Mouse (Mus musculus): Measurements from ENCODE around the gene Gm7534. TPM values are rescaled to one million over a fixed set of nuclear protein-coding genes. Genes with fewer than 3 reads are reported as not detected.

Gene Gm7534
- polyA plus RNA-seq (2015; fragmentation: Nextera tagmentation; extraction: Ambion mirVana), result not detected in 2 replicates

DNA sequence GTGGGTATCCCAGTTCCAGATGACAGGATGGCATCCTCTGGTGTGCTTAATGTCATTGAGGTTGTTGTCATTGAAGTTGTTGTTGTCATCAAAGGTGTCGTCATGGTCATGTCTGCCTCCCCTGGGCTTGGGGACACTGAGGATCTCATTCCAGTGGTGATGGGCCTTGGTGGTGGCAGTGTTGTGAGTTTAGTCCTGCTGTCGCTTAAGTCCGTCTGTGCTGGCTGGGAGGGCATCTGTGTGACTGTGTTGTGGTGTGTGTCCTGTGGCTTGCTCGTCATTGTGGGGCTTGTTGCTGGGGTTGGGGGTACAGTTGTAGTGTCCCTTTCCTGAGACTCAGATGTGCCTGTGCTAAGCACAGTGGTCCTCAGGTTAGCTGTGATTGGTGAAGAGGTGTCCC, at the start of gene Gm7534:
Gene Gm7534 (minus strand): TSS at position 101 of the 400 bp plus-strand sequence.
- ATAC-seq, result no peak
- Histone ChIP-seq H3K36me3 (ENCODE audit: poor library complexity, severe bottlenecking) (no peaks in the 10 kb centered on the region), H3K4me1 (no peaks in the 10 kb centered on the region), H3K9ac (no peak within 1 kb of the TSS), H3K27me3 (no peaks in the 10 kb centered on the region), H3K27ac (no peak within 1 kb of the TSS), H3K4me3 (no peak within 1 kb of the TSS), H3K9me3 (replicated peaks) (no peaks in the 10 kb centered on the region), H3K4me2 (no peak within 1 kb of the TSS)
- 88% methylated on average over 4 of the region's 4 CpGs for WGBS

DNA sequence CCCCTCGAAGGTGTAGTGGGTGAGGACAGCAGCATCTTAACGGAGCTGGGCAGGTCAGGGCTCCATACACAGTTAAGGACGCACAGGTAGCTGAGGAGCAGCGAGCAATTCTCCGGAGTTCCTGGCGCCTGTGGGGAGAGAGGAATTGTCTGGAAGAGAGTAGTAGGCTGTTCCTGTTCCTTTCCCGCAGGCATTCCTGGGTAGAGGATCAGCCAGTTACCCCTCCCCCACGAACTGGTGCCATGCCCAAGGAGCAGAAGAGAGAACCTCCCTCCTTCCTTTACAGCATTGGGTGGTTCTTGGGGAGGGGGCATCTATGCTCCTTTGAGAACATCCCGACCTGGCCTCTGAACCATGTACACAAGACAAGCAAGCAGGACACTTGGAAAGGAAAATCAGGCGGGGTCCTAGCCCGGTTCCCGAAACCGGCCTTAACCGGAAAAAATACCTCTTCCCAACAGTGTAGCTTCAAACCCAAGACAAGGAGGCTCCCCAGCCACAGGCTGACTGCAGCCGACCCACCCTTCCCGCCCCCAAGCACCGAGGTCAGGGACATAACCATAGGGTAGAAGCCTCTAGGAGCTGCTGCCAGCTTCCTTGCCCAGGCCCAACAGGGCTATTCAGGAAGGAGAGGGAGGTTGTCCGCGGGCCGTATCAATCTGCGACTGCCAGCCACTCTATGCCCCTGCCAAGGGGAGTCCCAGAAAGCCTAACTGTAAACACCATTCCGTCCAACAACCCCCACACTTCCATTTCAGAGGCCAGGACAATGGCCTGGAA, 49.5 kb upstream of the Gm7534 start:
- Histone ChIP-seq H3K9me3 (replicated peaks) (no peaks in the 10 kb centered on the region), H3K27me3 (peaks cover 95% of the 10 kb centered on the region), H3K4me1 (peaks cover 60% of the 10 kb centered on the region), H3K36me3 (ENCODE audit: poor library complexity, severe bottlenecking) (no peaks in the 10 kb centered on the region), H3K4me2 (peak overlapping the region; percentile 76), H3K4me3 (peak overlapping the region; percentile 47), H3K27ac (no peak overlapping the region), H3K9ac (peak overlapping the region; percentile 60)
- ATAC-seq, result no peak
- WGBS, result 5% methylated on average over 22 of the region's 22 CpGs

DNA sequence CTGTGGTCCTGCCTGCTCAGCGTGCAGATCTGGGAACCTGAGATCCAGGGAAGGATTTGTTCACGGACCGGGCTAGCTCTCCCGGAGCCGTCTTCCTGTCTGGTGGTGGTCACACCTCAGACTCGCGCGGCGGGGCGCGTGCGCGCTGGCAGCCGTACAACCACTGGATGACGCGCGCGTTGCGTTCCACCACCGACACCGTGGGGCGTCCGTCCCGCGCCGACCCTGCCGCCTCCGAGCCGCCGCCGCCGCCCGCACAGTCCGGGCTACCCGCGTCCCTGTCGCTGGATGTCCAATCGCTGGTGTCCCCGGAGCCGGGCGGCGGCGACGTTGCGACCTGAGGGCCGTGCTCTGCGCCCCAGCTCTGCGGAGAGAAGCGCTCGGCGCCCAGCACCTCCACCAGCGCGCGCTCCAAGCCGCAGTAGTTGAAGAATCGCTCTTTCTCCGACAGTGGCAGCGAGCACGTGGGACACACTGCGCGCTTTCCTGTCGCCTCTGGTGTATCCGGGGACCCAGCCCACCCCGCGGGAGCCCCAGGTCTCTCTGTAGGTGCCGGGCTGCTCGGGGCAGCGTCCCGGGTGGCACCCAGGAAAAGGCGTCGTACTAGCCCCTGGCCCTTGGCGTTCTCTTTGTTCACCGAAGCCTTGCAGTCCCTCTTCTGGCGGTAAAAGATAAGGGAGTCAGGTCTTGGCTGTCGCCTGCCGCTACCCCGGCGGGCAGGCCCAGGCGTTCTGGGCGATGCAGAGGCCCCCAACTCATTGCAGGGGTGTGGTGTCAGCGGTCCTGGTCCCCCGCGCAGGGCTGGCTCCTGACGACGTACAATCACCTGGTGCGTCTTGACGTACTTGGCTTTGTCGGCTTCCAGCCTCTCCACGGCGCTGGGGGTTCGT, 48.7 kb upstream of the Gm7534 start:
- peaks cover 100% of the 10 kb centered on the region for H3K27me3 ChIP-seq

DNA sequence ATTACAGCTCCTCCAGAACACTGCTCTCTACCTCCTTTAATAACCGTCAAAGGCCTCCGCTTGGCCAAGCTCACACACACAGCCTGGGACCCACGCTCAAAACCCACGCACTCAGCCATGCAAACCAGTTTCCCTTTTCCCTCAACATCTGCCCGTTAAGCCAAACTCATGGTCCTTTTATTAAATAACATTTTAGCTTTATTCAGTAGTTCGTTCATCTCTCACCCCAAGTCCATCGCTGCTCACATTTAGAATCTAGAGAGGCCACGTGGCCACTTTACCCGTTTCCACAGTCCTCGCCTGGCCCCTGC, 48.1 kb upstream of the Gm7534 start:
- WGBS, result 7% methylated on average over 10 of the region's 10 CpGs
- no peak overlapping the region for H3K27ac ChIP-seq
- no peak for ATAC-seq

More for the DNA sequence above, 48.7 kb upstream of the Gm7534 start:
- Histone ChIP-seq H3K4me1 (peaks cover 55% of the 10 kb centered on the region), H3K4me3 (peak overlapping the region; percentile 47), H3K27ac (no peak overlapping the region), H3K36me3 (ENCODE audit: poor library complexity, severe bottlenecking) (no peaks in the 10 kb centered on the region), H3K9me3 (replicated peaks) (no peaks in the 10 kb centered on the region), H3K4me2 (peak overlapping the region; percentile 76), H3K9ac (peak overlapping the region; percentile 60)
- WGBS, result under 1% methylated on average over 81 of the region's 91 CpGs
- ATAC-seq, result peak; percentile 41

DNA sequence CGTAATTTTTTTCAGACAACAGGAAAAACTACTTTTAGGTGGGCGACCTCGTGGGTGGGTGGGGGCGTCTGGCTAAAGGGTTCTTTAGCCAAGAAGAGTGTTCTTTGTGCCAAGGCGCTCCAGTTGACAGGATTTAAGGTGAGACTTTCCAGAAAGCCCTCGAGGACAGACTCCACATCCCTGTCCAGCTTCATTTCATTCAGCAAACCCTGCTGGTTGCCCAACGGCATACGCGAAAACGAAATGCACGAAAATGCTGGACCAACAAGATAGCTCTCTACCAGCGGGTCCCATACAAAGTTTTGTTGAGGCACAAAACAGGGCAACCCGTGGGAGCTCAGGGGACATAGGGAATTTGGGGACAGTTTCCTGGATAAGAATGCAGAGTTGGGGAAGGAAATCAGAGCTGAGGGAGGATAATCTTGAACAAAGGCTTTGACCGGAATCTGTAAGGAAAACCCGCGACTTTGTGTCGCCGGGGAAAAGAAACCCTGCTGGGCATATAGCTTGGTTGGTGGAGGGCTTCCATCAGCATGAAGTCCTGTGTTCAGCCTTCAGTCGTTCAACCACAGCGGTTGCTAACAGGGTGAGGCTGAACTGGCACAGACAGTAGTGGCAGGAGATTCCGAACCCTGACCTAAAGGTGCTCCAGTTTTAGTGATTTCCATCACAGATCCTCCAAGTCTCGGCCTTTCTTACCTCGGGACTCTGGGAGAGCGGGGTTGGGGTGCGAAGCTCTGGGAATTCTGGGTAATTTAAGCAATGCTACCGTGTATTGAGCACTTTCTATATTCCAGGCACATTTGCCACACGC, 47.5 kb upstream of the Gm7534 start:
- peak overlapping the region; percentile 47 for H3K4me3 ChIP-seq
- H3K9ac ChIP-seq, result peak overlapping the region; percentile 58
- H3K9me3 ChIP-seq (replicated peaks), result no peaks in the 10 kb centered on the region
- peak overlapping the region; percentile 76 for H3K4me2 ChIP-seq
- H3K4me1 ChIP-seq, result peaks cover 58% of the 10 kb centered on the region
- peaks cover 93% of the 10 kb centered on the region for H3K27me3 ChIP-seq
- no peaks in the 10 kb centered on the region for H3K36me3 ChIP-seq (ENCODE audit: poor library complexity, severe bottlenecking)
- no peak overlapping the region for H3K27ac ChIP-seq
- ATAC-seq, result no peak
- WGBS, result 3% methylated on average over 27 of the region's 27 CpGs

More for the DNA sequence above, 48.1 kb upstream of the Gm7534 start:
- Histone ChIP-seq H3K4me3 (peak overlapping the region; percentile 47), H3K4me1 (peaks cover 55% of the 10 kb centered on the region), H3K9me3 (replicated peaks) (no peaks in the 10 kb centered on the region), H3K4me2 (peak overlapping the region; percentile 76), H3K9ac (peak overlapping the region; percentile 60; the same call in 1 of the 2 replicates), H3K36me3 (ENCODE audit: poor library complexity, severe bottlenecking) (no peaks in the 10 kb centered on the region), H3K27me3 (peaks cover 99% of the 10 kb centered on the region)

DNA sequence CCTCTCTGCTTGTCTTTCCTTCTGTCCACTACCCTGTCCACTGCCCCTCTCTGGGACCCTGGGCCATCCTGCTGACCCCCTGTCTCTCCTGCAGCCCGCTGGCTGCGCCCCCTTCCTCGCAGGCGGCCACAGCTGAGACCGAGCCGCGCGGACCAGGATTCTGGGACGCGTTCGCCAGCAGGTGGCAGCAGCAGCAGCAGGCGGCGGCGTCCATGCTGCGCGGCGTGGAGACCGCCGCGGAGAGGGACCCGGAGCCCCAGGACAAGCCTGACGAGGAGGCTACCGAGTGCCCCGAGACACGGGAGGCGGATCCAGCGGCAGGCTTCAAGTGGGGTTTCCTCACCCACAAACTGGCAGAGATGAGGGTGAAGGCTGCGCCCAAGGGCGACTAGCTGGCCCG, 46.8 kb upstream of the Gm7534 start:
- 1% methylated on average over 30 of the region's 30 CpGs for WGBS
- Histone ChIP-seq H3K4me1 (peaks cover 62% of the 10 kb centered on the region), H3K9ac (peak overlapping the region; percentile 58)

DNA sequence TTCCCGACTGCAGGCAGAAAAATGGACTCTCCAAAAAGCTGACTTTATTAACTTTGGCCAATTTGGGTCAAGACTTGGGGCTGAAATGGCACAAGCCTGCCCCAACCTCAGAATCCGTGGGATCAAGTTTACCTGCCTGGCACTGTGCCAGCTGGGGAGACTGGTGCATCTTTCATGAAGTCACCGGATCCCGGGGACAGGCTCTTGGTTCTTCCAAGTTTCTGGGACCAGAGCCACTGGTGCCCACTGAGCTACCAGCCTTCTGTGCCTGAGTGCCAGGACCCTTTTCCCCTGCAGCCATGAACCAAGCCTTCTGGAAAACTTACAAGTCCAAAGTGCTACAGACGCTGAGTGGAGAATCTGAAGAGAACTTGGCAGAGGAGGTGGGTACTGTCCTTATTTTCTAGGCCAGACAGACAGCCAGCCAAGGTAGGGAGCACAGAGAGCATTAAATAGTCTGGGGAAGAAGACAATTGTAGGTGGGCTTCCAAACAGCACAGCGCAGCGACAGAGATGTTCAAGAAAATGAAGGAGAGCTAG, 44.0 kb upstream of the Gm7534 start, which contains the start of gene Gm30191:
Gene Gm30191 (plus strand): TSS at position 217 of the 540 bp plus-strand sequence.
- peaks cover 58% of the 10 kb centered on the region for H3K27me3 ChIP-seq
- no peaks in the 10 kb centered on the region for H3K9me3 ChIP-seq (replicated peaks)
- ATAC-seq, result no peak
- H3K36me3 ChIP-seq (ENCODE audit: poor library complexity, severe bottlenecking), result peaks cover 6% of the 10 kb centered on the region; the same call in 1 of the 2 replicates
- H3K9ac ChIP-seq, result 0 out of 2 replicates have a peak within 1 kb of the TSS, but pooled peaks have one; percentile 45
- H3K4me3 ChIP-seq, result peak within 1 kb of the TSS; percentile 86
- H3K4me1 ChIP-seq, result peaks cover 46% of the 10 kb centered on the region
- peak within 1 kb of the TSS; percentile 95 for H3K4me2 ChIP-seq
- 78% methylated on average over 7 of the region's 7 CpGs for WGBS
- no peak within 1 kb of the TSS; the same call in 1 of the 2 replicates for H3K27ac ChIP-seq

More for the DNA sequence above, 46.8 kb upstream of the Gm7534 start:
- Histone ChIP-seq H3K27ac (no peak overlapping the region), H3K4me3 (peak overlapping the region; percentile 47), H3K4me2 (peak overlapping the region; percentile 76), H3K27me3 (peaks cover 86% of the 10 kb centered on the region), H3K9me3 (replicated peaks) (no peaks in the 10 kb centered on the region), H3K36me3 (ENCODE audit: poor library complexity, severe bottlenecking) (no peaks in the 10 kb centered on the region)
- peak; percentile 54 for ATAC-seq

DNA sequence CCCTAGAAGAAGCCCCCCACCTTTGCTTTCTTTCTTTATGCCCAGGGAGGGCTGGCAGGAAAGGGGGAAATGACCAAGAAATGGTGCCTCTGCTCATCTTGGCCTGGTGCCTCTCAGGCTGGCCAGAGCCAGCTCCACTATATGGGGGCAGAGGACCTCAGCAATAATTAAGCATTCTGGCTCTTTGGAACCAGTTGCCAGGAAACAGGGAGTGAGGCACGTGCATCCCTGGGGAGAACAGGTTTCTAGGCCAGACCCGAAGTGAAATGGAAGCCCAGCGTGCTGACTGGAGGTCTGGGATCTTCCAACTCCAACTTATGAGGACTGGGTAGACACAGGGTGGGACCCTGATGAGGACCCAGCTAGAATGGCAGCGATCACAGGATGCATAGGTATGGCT, 43.5 kb upstream of the Gm7534 start:
- H3K4me3 ChIP-seq, result no peak overlapping the region
- no peak overlapping the region; the same call in 1 of the 2 replicates for H3K27ac ChIP-seq

DNA sequence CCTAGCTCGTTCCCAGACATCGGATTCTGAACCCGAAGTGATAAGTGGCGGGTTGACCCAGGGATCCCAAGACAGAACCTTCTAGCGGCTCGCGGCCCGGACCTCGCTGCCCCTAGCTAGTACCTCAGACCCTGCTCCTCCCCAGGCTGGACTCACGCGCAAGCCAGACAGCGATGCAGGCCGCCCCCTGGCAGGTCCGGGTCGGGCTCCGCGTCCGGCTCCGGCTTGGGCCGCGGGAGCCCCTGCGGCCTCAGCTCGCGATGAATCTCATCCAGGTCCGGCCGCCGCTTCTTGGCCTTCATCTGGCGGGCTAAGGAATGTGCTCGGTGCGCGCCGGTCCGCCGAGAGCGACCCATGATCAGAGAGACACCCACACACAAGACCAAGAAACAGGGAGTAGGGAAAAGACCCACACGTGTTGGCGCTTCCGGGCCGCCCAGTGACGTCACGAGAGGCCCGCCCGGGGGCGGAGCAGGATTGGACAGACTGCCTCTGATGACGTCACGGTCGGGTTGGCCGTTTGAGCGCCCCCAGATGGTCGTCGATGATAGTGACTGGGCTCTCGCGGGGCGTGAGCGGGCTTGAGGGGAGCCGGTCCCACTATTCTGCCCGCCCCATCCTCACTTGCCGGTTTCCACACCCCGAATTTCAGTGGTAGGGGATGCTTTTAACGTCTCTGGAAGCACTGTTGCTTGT, 42.5 kb upstream of the Gm7534 start, which contains the start of gene Zfp593:
Gene Zfp593 (minus strand): TSS at position 445 of the 696 bp plus-strand sequence.
- peak; percentile 79 for ATAC-seq
- no peak within 1 kb of the TSS; the same call in 1 of the 2 replicates for H3K27ac ChIP-seq
- WGBS, result under 1% methylated on average over 60 of the region's 60 CpGs
- peaks cover 31% of the 10 kb centered on the region for H3K4me1 ChIP-seq
- H3K9ac ChIP-seq, result peak within 1 kb of the TSS; percentile 87
- H3K36me3 ChIP-seq (ENCODE audit: poor library complexity, severe bottlenecking), result peaks cover 6% of the 10 kb centered on the region; the same call in 1 of the 2 replicates
- H3K4me2 ChIP-seq, result peak within 1 kb of the TSS; percentile 95
- H3K4me3 ChIP-seq, result peak within 1 kb of the TSS; percentile 86
- no peaks in the 10 kb centered on the region for H3K9me3 ChIP-seq (replicated peaks)
- peaks cover 43% of the 10 kb centered on the region for H3K27me3 ChIP-seq

More for the DNA sequence above, 43.5 kb upstream of the Gm7534 start:
- 36% methylated on average over 4 of the region's 4 CpGs for WGBS
- peak overlapping the region; percentile 95 for H3K4me2 ChIP-seq
- no peaks in the 10 kb centered on the region for H3K9me3 ChIP-seq (replicated peaks)
- no peak overlapping the region for H3K9ac ChIP-seq
- H3K27me3 ChIP-seq, result peaks cover 52% of the 10 kb centered on the region
- H3K36me3 ChIP-seq (ENCODE audit: poor library complexity, severe bottlenecking), result peaks cover 6% of the 10 kb centered on the region; the same call in 1 of the 2 replicates
- ATAC-seq, result no peak
- peaks cover 41% of the 10 kb centered on the region for H3K4me1 ChIP-seq

DNA sequence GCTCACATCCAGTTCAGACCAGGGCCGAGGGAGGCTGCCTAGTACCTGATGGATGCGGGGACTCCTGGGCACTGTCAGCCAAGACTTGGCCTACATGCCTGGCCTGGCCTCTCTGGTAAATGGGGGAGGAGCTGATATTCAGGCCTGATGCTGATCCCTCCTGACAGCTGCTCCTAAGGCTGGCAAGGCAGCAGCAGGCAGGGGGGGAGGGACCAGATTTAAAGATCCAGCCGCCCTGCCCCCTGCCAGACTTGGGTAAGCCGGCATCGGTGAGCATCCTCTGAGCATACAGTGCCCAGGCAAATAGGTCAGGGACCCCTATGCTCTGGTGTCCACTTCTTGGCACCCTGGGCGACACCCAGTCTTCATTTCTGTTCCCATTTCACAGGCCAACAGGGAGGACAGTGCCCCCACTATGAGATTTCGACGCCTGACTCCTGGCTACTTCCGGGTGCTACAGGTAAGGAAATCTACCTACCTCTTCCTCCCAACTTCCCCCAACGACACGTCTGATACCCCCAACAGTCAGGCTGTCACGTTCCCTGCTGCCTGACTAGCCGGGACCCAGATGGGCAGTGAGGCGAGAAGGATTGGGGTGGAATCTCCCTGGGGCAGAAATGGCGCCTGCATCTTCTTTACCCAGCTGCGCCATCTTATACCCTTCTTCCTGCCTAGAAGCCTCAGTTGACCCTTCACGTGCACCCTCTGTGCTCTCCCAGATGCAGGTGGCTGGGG, 40.9 kb upstream of the Gm7534 start, which contains the start of gene E130218I03Rik:
Gene E130218I03Rik (plus strand): TSS at position 147 of the 735 bp plus-strand sequence.
- no peak for ATAC-seq
- peak within 1 kb of the TSS; percentile 95 for H3K4me2 ChIP-seq
- peak within 1 kb of the TSS; percentile 87 for H3K9ac ChIP-seq
- 92% methylated on average over 17 of the region's 17 CpGs for WGBS
- H3K36me3 ChIP-seq (ENCODE audit: poor library complexity, severe bottlenecking), result peaks cover 6% of the 10 kb centered on the region; the same call in 1 of the 2 replicates
- H3K9me3 ChIP-seq (replicated peaks), result no peaks in the 10 kb centered on the region
- H3K27ac ChIP-seq, result no peak within 1 kb of the TSS
- H3K4me1 ChIP-seq, result peaks cover 21% of the 10 kb centered on the region
- peak within 1 kb of the TSS; percentile 86 for H3K4me3 ChIP-seq
- H3K27me3 ChIP-seq, result peaks cover 31% of the 10 kb centered on the region
